Mouse (Mus musculus) CH12.LX (cell line): ENCODE results near the gene Dlx6. TPM values are rescaled to one million over a fixed set of nuclear protein-coding genes. Genes with fewer than 3 reads are reported as not detected.

Source experiments
- DNase-seq: peaks from one replicate; pipeline ENCODE4 v3.0.0-alpha.2; 2013; ENCODE audit errors: extremely low read depth
- H3K27ac ChIP-seq: 2 replicates; pipeline ENCODE4 v1.5.1; 2012; ENCODE audit warnings: low read depth, mild to moderate bottlenecking, control low read depth, moderate library complexity; ENCODE audit not compliant: insufficient read depth
- H3K27me3 ChIP-seq: replicated peaks from 2 replicates; pipeline ENCODE3; 2012; ENCODE audit warnings: inconsistent platforms
- H3K36me3 ChIP-seq, 2 experiments: replicated peaks in 1 of 2; 2 replicates each; pipeline versions ENCODE3 to v1.6.1; 2012; ENCODE audit warnings: inconsistent platforms in 1 of 2, low read length in 1 of 2, mild to moderate bottlenecking in 1 of 2, mixed read lengths in 1 of 2, moderate library complexity in 1 of 2; ENCODE audit not compliant: control insufficient read depth in 1 of 2, insufficient read depth in 1 of 2
- H3K4me1 ChIP-seq, 2 experiments: 2 replicates each; pipeline ENCODE4 v1.6.1; 2012; ENCODE audit warnings: inconsistent platforms in 1 of 2, moderate library complexity in 1 of 2; ENCODE audit not compliant: insufficient read depth in 2 of 2, control insufficient read depth in 1 of 2
- H3K4me2 ChIP-seq: 2 replicates; pipeline ENCODE4 v1.6.1; 2012; ENCODE audit warnings: low read depth, mild to moderate bottlenecking, control low read depth; ENCODE audit not compliant: poor library complexity, insufficient read depth, severe bottlenecking
- H3K4me3 ChIP-seq, 3 experiments: fragments of 150-350 bp in 1 of 3; sonication (generic) in 1 of 3; replicated peaks in 1 of 3; 2 replicates each; pipeline versions ENCODE3 to v1.5.1; 2011 to 2012; ENCODE audit warnings: low read depth in 2 of 3, low read length in 2 of 3, mild to moderate bottlenecking in 2 of 3, moderate library complexity in 2 of 3, control low read depth in 1 of 3, improper control_type of control experiment in 1 of 3, inconsistent platforms in 1 of 3, mixed read lengths in 1 of 3; ENCODE audit not compliant: poor library complexity in 1 of 3
- H3K79me2 ChIP-seq: replicated peaks from 2 replicates; pipeline ENCODE4 v1.6.1; 2012; ENCODE audit warnings: mild to moderate bottlenecking, moderate library complexity; ENCODE audit not compliant: control insufficient read depth, poor library complexity, insufficient read depth, severe bottlenecking; ENCODE audit errors: extremely low read depth
- H3K9ac ChIP-seq: 2 replicates; pipeline ENCODE4 v1.6.1; 2012; ENCODE audit warnings: low read depth, mild to moderate bottlenecking, control low read depth, moderate library complexity; ENCODE audit not compliant: insufficient read depth
- H3K9me3 ChIP-seq: replicated peaks from 2 replicates; pipeline ENCODE3; 2012; ENCODE audit warnings: low read length, inconsistent platforms, mixed read lengths
- CHD2 ChIP-seq: IDR thresholded peaks from 2 replicates; pipeline ENCODE4 v1.6.1; 2011; ENCODE audit warnings: low read length, improper control_type of control experiment
- CTCF ChIP-seq, 2 experiments: IDR thresholded peaks in 1 of 2; conservative IDR thresholded peaks in 1 of 2; 2 replicates each; pipeline ENCODE4 v1.5.1; 2011 to 2012; ENCODE audit warnings: low read depth in 2 of 2, low read length in 2 of 2, improper control_type of control experiment in 1 of 2, inconsistent platforms in 1 of 2, mild to moderate bottlenecking in 1 of 2, moderate library complexity in 1 of 2
- GABPA ChIP-seq: IDR thresholded peaks from 2 replicates; pipeline ENCODE4 v1.6.1; 2012; ENCODE audit warnings: low read depth, low read length, improper control_type of control experiment, inconsistent platforms; ENCODE audit not compliant: insufficient replicate concordance
- HCFC1 ChIP-seq: IDR thresholded peaks from 2 replicates; pipeline ENCODE4 v1.6.1; 2012; ENCODE audit warnings: low read depth, mild to moderate bottlenecking, inconsistent platforms, low read length, improper control_type of control experiment
- JUN ChIP-seq: IDR thresholded peaks from 2 replicates; pipeline ENCODE4 v1.6.1; 2011; ENCODE audit warnings: low read depth, mild to moderate bottlenecking, low read length, improper control_type of control experiment, moderate library complexity; ENCODE audit not compliant: insufficient read depth
- KAT2A ChIP-seq: IDR thresholded peaks from 2 replicates; pipeline ENCODE4 v1.6.1; 2012; ENCODE audit warnings: low read length, improper control_type of control experiment, inconsistent platforms; ENCODE audit not compliant: insufficient replicate concordance
- MYC ChIP-seq: IDR thresholded peaks from 2 replicates; pipeline ENCODE4 v1.6.1; 2011; ENCODE audit warnings: low read depth, mild to moderate bottlenecking, improper control_type of control experiment, low read length
- PAX5 ChIP-seq: IDR thresholded peaks from 2 replicates; pipeline ENCODE4 v1.6.1; 2012; ENCODE audit warnings: low read length, inconsistent platforms, mixed read lengths
- POLR2A ChIP-seq: IDR thresholded peaks from 2 replicates; pipeline ENCODE4 v1.6.1; 2011; ENCODE audit warnings: low read depth, mild to moderate bottlenecking, improper control_type of control experiment, low read length
- RCOR1 ChIP-seq: conservative IDR thresholded peaks from 2 replicates; pipeline ENCODE4 v1.6.1; 2012; ENCODE audit warnings: low read depth, mild to moderate bottlenecking, inconsistent platforms, low read length, improper control_type of control experiment
- SMC3 ChIP-seq: IDR thresholded peaks from 2 replicates; pipeline ENCODE4 v1.6.1; 2011; ENCODE audit warnings: low read depth, low read length, improper control_type of control experiment
- TBP ChIP-seq: conservative IDR thresholded peaks from 2 replicates; pipeline ENCODE4 v1.6.1; 2011; ENCODE audit warnings: low read depth, low read length, improper control_type of control experiment
- USF1 ChIP-seq: IDR thresholded peaks from 2 replicates; pipeline ENCODE4 v1.6.1; 2014; ENCODE audit warnings: low read depth, mild to moderate bottlenecking, inconsistent platforms, low read length, improper control_type of control experiment
- ZC3H11A ChIP-seq: IDR thresholded peaks from 2 replicates; pipeline ENCODE4 v1.6.1; 2012; ENCODE audit warnings: low read depth, mild to moderate bottlenecking, inconsistent platforms, low read length, improper control_type of control experiment
- ZKSCAN1 ChIP-seq: IDR thresholded peaks from 2 replicates; pipeline ENCODE4 v1.6.1; 2012; ENCODE audit warnings: low read depth, inconsistent platforms, low read length, improper control_type of control experiment, borderline replicate concordance
- dilution Hi-C: fragments of 300-500 bp; cut with MboI; formaldehyde crosslinking; loops from 2 replicates; pipeline ENCODE4 v1.14.3; 2020; ENCODE audit warnings: low sequenced_read_pairs; ENCODE audit not compliant: extremely low pct_unique_long_range_greater_than_20kb, extremely low pct_ligation_motif_present
- in situ Hi-C: fragments of 300-500 bp; cut with MboI; formaldehyde crosslinking; loops from 3 replicates; pipeline ENCODE4 v1.14.3; 2019; ENCODE audit warnings: low sequenced_read_pairs, low pct_ligation_motif_present, low pct_unique_long_range_greater_than_20kb, mixed read lengths
- polyA plus RNA-seq: library from polyadenylated mRNA; unstranded; fragments of >175 nt; gene quantifications from 2 replicates; pipeline ENCODE4 v1.2.1, GENCODE M21; 2012; ENCODE audit warnings: low read depth; ENCODE audit not compliant: insufficient read length
- total RNA-seq, 2 experiments: library from RNA; depleted of rRNA; stranded (reverse); fragments of 300-350 nt in 1 of 2; fragments of >200 nt in 1 of 2; gene quantifications; 2 replicates each; pipeline ENCODE4 v1.2.3; 2012 to 2014

The Dlx6 gene
- total and polyA plus RNA-seq, 3 experiments = not detected

GRCm38 (mm10) chr6:6848541-6848940, 14.6 kb upstream of the Dlx6 start:
- Histone ChIP-seq H3K9ac (no peak overlapping the region), H3K27me3 (no peaks in the 10 kb centered on the region), H3K4me1 (peaks cover 0 to 5% of the 10 kb centered on the region in 2 experiments; a peak in 1 of 4 replicates)
- no peak for TF ChIP-seq HCFC1
- TF ChIP-seq GABPA = no peak
- no peak for TF ChIP-seq KAT2A
- TF ChIP-seq RCOR1 = no peak
- no peak for TF ChIP-seq PAX5
- no peak for TF ChIP-seq MYC
- TF ChIP-seq JUN = no peak
- no peak for TF ChIP-seq ZC3H11A
- TF ChIP-seq POLR2A = no peak
- TF ChIP-seq CTCF (conservative IDR thresholded peaks at IDR 0.05 in 1 of 2, IDR thresholded peaks at IDR 0.05 in 1 of 2; ENCODE audit: low read depth in 2 of 2, low read length in 2 of 2) = no peak
- no peak for TF ChIP-seq TBP
- no peak for TF ChIP-seq CHD2
- TF ChIP-seq SMC3 = no peak
- TF ChIP-seq USF1 = no peak
- TF ChIP-seq, all 38 proteins: peak for 0
- in situ Hi-C loops (no loop called here), dilution Hi-C loops (no loop called here)
- no peaks in the 10 kb centered on the region for H3K79me2 ChIP-seq
- H3K4me2 ChIP-seq = no peak overlapping the region
- no peak overlapping the region for H3K4me3 ChIP-seq
- H3K27ac ChIP-seq = no peak overlapping the region
- H3K9me3 ChIP-seq = no peaks in the 10 kb centered on the region
- no peaks in the 10 kb centered on the region for H3K36me3 ChIP-seq
- DNase-seq = no peak

GRCm38 (mm10) chr6:6849744-6850143, 13.4 kb upstream of the Dlx6 start:
- Histone ChIP-seq H3K4me2 (no peak overlapping the region), H3K79me2 (no peaks in the 10 kb centered on the region), H3K27ac (no peak overlapping the region), H3K9ac (no peak overlapping the region), H3K27me3 (no peaks in the 10 kb centered on the region), H3K9me3 (no peaks in the 10 kb centered on the region), H3K36me3 (no peaks in the 10 kb centered on the region), H3K4me3 (no peak overlapping the region), H3K4me1 (peaks cover 0 to 5% of the 10 kb centered on the region in 2 experiments; a peak in 1 of 4 replicates)
- TF ChIP-seq ZKSCAN1 = no peak
- dilution Hi-C loops (no loop called here), in situ Hi-C loops (no loop called here)
- no peak for DNase-seq
